12 mouse cellular contexts compared by ENCODE assay signal in genomic region chr11:77196181-77197143, GRCm38 (mm10). TPM values are rescaled to one million over a fixed set of nuclear protein-coding genes. Genes with fewer than 3 reads are reported as not detected.
DNase-seq lines count a peak whose midpoint lies in the region; ATAC-seq and TF ChIP-seq lines count a peak whose summit lies in the region.
"Had no signal": no experiment of that assay in that cellular context is flagged by ENCODE, and none has a peak within 500 bp of the region (broad histone marks: within the 10 kb centered on the region; RNA-seq: fewer than 3 reads in every experiment).

No protein-coding gene starts in this region.

- no peak overlapping the region for H3K4me3 ChIP-seq in kidney, postnatal 0 days (replicated peaks; ENCODE audit: low read depth, low read length)
- peak overlapping the region; percentile 66 for H3K4me3 ChIP-seq in megakaryocyte, embryonic 14.5 days (replicated peaks)
- H3K4me3 ChIP-seq: embryonic facial prominence, embryonic 15.5 days; hindbrain, embryonic 12.5 days had no signal

- H3K27me3 ChIP-seq in kidney, postnatal 0 days (ENCODE audit: insufficient read depth, low read length): no peaks in the 10 kb centered on the region
- no peaks in the 10 kb centered on the region for H3K27me3 ChIP-seq in megakaryocyte, embryonic 14.5 days (replicated peaks)
- H3K27me3 ChIP-seq: embryonic facial prominence, embryonic 15.5 days; hindbrain, embryonic 12.5 days had no signal

- peak; percentile 36 for ATAC-seq in activated CD4-positive, CD25-positive, alpha-beta regulatory T cell, adult 4 months
- peak; percentile 40; the same call in 1 of the 2 replicates for ATAC-seq in kidney, postnatal 0 days (replicated peaks; ENCODE audit: low FRiP score, low read depth)
- no peak for ATAC-seq in inflammation-experienced regulatory T-cells, adult 6 months

- DNase-seq in adrenal gland, postnatal 14 days: peak; percentile 13
- no peak for DNase-seq in adrenal gland, adult 8-10 months
- DNase-seq in kidney, postnatal 0 days (ENCODE audit: low spot score): peak; percentile 59
- DNase-seq in thymus, adult 18-20 months: no peak
- DNase-seq in left cerebral cortex, adult 9 months (ENCODE audit: low spot score in 2 of 2): no peak
- DNase-seq: right cerebral cortex, postnatal 14 days had no signal

- TF ChIP-seq CTCF in kidney, postnatal 0 days (IDR thresholded peaks at IDR 0.05; ENCODE audit: low read depth): no peak

- 29% methylated on average over 4 of the region's 4 CpGs for WGBS in kidney, postnatal 0 days

- no peaks in the 10 kb centered on the region for H3K9me3 ChIP-seq in kidney, postnatal 0 days (replicated peaks; ENCODE audit: low read length)
- no peaks in the 10 kb centered on the region for H3K9me3 ChIP-seq in megakaryocyte, embryonic 14.5 days
- H3K9me3 ChIP-seq: embryonic facial prominence, embryonic 15.5 days; hindbrain, embryonic 12.5 days had no signal

- peak overlapping the region; percentile 22; the same call in 1 of the 2 replicates for H3K4me2 ChIP-seq in kidney, postnatal 0 days (ENCODE audit: low read length)
- H3K4me2 ChIP-seq: embryonic facial prominence, embryonic 15.5 days; hindbrain, embryonic 12.5 days had no signal

- H3K36me3 ChIP-seq in kidney, postnatal 0 days (ENCODE audit: insufficient read depth, low read length): no peaks in the 10 kb centered on the region
- no peaks in the 10 kb centered on the region for H3K36me3 ChIP-seq in megakaryocyte, embryonic 14.5 days (replicated peaks; ENCODE audit: low read length)
- H3K36me3 ChIP-seq: embryonic facial prominence, embryonic 15.5 days; hindbrain, embryonic 12.5 days had no signal

- no peak overlapping the region for H3K9ac ChIP-seq in kidney, postnatal 0 days (ENCODE audit: low read depth, low read length)
- H3K9ac ChIP-seq: embryonic facial prominence, embryonic 15.5 days; hindbrain, embryonic 12.5 days had no signal

- peak overlapping the region; percentile 86 for H3K27ac ChIP-seq in kidney, postnatal 0 days
- H3K27ac ChIP-seq: embryonic facial prominence, embryonic 15.5 days; hindbrain, embryonic 12.5 days; macrophage had no signal

- H3K4me1 ChIP-seq in kidney, postnatal 0 days (replicated peaks; ENCODE audit: insufficient read depth, low read length): peaks cover 10% of the 10 kb centered on the region
- peaks cover 45% of the 10 kb centered on the region for H3K4me1 ChIP-seq in megakaryocyte, embryonic 14.5 days
- H3K4me1 ChIP-seq: embryonic facial prominence, embryonic 15.5 days had no signal

RNA-seq across cellular contexts. Expression of gene Efcab5, which starts 7.7 kb away (rescaled TPM):
- total RNA-seq in adrenal gland, postnatal 14 days (2021): 0.23 and 0.30 TPM in 2 replicates
- total RNA-seq in adrenal gland, adult 8-10 months (2022): under 1 TPM; 0.30 to 0.59 (median 0.32) TPM
- under 1 TPM; 0.07 to 0.23 TPM for polyA plus RNA-seq in activated CD4-positive, CD25-positive, alpha-beta regulatory T cell, adult 4 months (2017; shearing (Covaris generic))
- polyA plus RNA-seq in kidney, postnatal 0 days (2015; fragmentation: Nextera tagmentation; extraction: Ambion mirVana): 0.34 and 0.37 TPM in 2 replicates
- polyA plus RNA-seq in megakaryocyte, embryonic 14.5 days (2012; ENCODE audit: insufficient read depth, low replicate concordance): 0.08 TPM in 1 of 2 replicates, not detected in the other
- polyA plus RNA-seq in inflammation-experienced regulatory T-cells, adult 6 months (2017; shearing (Covaris generic)): under 1 TPM in 2 of 3 experiments, not detected in 1; 0.15 to 0.60 TPM

RNA-seq across cellular contexts. Expression of gene Ssh2, which starts 19.6 kb away (rescaled TPM):
- total RNA-seq in adrenal gland, postnatal 14 days (2021): 33.5 and 51.4 TPM in 2 replicates
- 10 to 100 TPM; 14.8 to 23.1 (median 18.3) TPM for total RNA-seq in adrenal gland, adult 8-10 months (2022)
- 10 to 100 TPM; 70.5 to 71.3 TPM for polyA plus RNA-seq in activated CD4-positive, CD25-positive, alpha-beta regulatory T cell, adult 4 months (2017; shearing (Covaris generic))
- 3.9 and 4.6 TPM in 2 replicates for polyA plus RNA-seq in kidney, postnatal 0 days (2015; fragmentation: Nextera tagmentation; extraction: Ambion mirVana)
- polyA plus RNA-seq in megakaryocyte, embryonic 14.5 days (2012; ENCODE audit: insufficient read depth, low replicate concordance): 12.1 and 33.4 TPM in 2 replicates
- polyA plus RNA-seq in inflammation-experienced regulatory T-cells, adult 6 months (2017; shearing (Covaris generic)): 100 to 1,000 TPM in 1 of 3 experiments, 10 to 100 TPM in 2; 41.1 to 101 (median 73.4) TPM

Comparison
In these comparisons a context has a peak if more than half of its experiments do, and no peak if none do; other contexts are left out.
1. DNase-seq: peak in adrenal gland, postnatal 14 days (single experiment) and kidney, postnatal 0 days (single experiment); none in adrenal gland, adult 8-10 months (single experiment), thymus, adult 18-20 months (0 of 2) and left cerebral cortex, adult 9 months (0 of 2).